Mouse (Mus musculus) megakaryocyte, embryonic 14.5 days (primary cell): ENCODE results near the gene Hsp90aa1.
"Not testable (repeated sequence)": the region's sequence is repeated elsewhere in the genome, so short reads cannot be mapped to it uniquely, and the experiment has no call there.

Experiments
- FLI1 ChIP-seq: IDR thresholded peaks from 2 replicates; pipeline ENCODE4 v1.6.1; 2012; ENCODE audit warnings: low read length, inconsistent platforms, mixed read lengths
- GATA1 ChIP-seq: IDR thresholded peaks from 3 replicates; pipeline ENCODE4 v1.6.1; 2012; ENCODE audit warnings: mixed read lengths, low read length, inconsistent platforms, borderline replicate concordance

GRCm38 (mm10) chr12:110693378-110693777 lies 9.2 kb downstream of the Hsp90aa1 start:
- TF ChIP-seq GATA1, FLI1: not testable (repeated sequence)
